Mouse (Mus musculus) macrophage (primary cell): Measurements from ENCODE around the gene Vmn2r10. TPM values are rescaled to one million over a fixed set of nuclear protein-coding genes. Genes with fewer than 3 reads are reported as not detected.
"Not testable (repeated sequence)": the region's sequence is repeated elsewhere in the genome, so short reads cannot be mapped to it uniquely, and the experiment has no call there.

Experiments used
- H3K27ac ChIP-seq: fragments of 350-480 bp; formaldehyde crosslinking; 2 replicates; pipeline ENCODE4 v1.9.0; 2021
- H3K36me3 ChIP-seq: fragments of 350-480 bp; formaldehyde crosslinking; 2 replicates; pipeline ENCODE4 v1.9.0; 2021; ENCODE audit errors: inconsistent target
- H3K4me3 ChIP-seq: fragments of 350-480 bp; formaldehyde crosslinking; 2 replicates; pipeline ENCODE4 v1.9.0; 2021; ENCODE audit errors: inconsistent target
- H3K79me2 ChIP-seq: fragments of 350-480 bp; formaldehyde crosslinking; 2 replicates; pipeline ENCODE4 v1.9.0; 2021; ENCODE audit errors: inconsistent target
- WGBS: methylation state at CpG from one replicate; pipeline ENCODE4 v1.1.7; 2026; ENCODE audit warnings: inconsistent platforms; ENCODE audit not compliant: missing documents; 5-methylcytosine and 5-hydroxymethylcytosine counted together
- polyA plus RNA-seq: library from polyadenylated mRNA; stranded (reverse); fragments of 250-400 nt; gene quantifications from 3 replicates; pipeline ENCODE4 v1.2.4, GENCODE M21; 2018; ENCODE audit warnings: inconsistent platforms
- total RNA-seq, 78 experiments: library from RNA; depleted of rRNA; stranded (reverse); fragments of 250-400 nt; gene quantifications; 1 replicate in 9 of 78; 2 replicates in 24 of 78; 3 replicates in 43 of 78; 4 replicates in 2 of 78; pipeline ENCODE4 v1.2.4; 2018; ENCODE audit warnings: inconsistent platforms in 56 of 78

Gene Vmn2r10
- total RNA-seq (2018; cell fraction: chromatin; rRNA removed): not detected
- total RNA-seq (2018; cell fraction: cytosol; rRNA removed): not detected
- not detected for total RNA-seq (2018; cell fraction: nucleus; rRNA removed)
- not detected in 3 replicates for polyA plus RNA-seq

- not testable (repeated sequence) for H3K79me2 ChIP-seq, H3K27ac ChIP-seq, H3K36me3 ChIP-seq, H3K4me3 ChIP-seq
Observed at GRCm38 (mm10) chr5:109006427-109006826, at the start of gene Vmn2r10. Gene Vmn2r10, minus strand, starts transcription at chr5:109006527.

GRCm38 (mm10) chr5:109055286-109055685 lies 49.0 kb upstream of the Vmn2r10 start:
- WGBS: 67% methylated on average over 1 of the region's 1 CpGs
- Histone ChIP-seq H3K79me2 (no peaks in the 10 kb centered on the region), H3K27ac (no peak overlapping the region), H3K36me3 (no peaks in the 10 kb centered on the region), H3K4me3 (no peak overlapping the region)

GRCm38 (mm10) chr5:109032591-109032990 lies 26.3 kb upstream of the Vmn2r10 start:
- Histone ChIP-seq H3K27ac (no peak overlapping the region), H3K4me3 (no peak overlapping the region), H3K36me3 (no peaks in the 10 kb centered on the region), H3K79me2 (no peaks in the 10 kb centered on the region)

GRCm38 (mm10) chr5:108988924-108989323 lies 17.4 kb downstream of the Vmn2r10 start:
- H3K79me2 ChIP-seq: no peaks in the 10 kb centered on the region
- H3K27ac ChIP-seq: no peak overlapping the region
- H3K36me3 ChIP-seq: no peaks in the 10 kb centered on the region
- 86% methylated on average over 3 of the region's 3 CpGs for WGBS
- H3K4me3 ChIP-seq: no peak overlapping the region

Other genes starting within 250 kb of the Vmn2r10 start
- not detected in 3 replicates for gene Rnf212, start 231.5 kb downstream of the Vmn2r10 start, polyA plus RNA-seq
- not detected in 3 replicates for gene Tmed11, start 211.2 kb downstream of the Vmn2r10 start, polyA plus RNA-seq
- not detected in 3 replicates for gene Vmn2r8, start 197.7 kb downstream of the Vmn2r10 start, polyA plus RNA-seq
- not detected in 3 replicates for gene Vmn2r9, start 153.9 kb downstream of the Vmn2r10 start, polyA plus RNA-seq
- gene Vmn2r11, start 53.0 kb upstream of the Vmn2r10 start, polyA plus RNA-seq: not detected in 3 replicates
- not detected in 3 replicates for gene Vmn2r12, start 91.4 kb upstream of the Vmn2r10 start, polyA plus RNA-seq
- gene Vmn2r13, start 185.7 kb upstream of the Vmn2r10 start, polyA plus RNA-seq: not detected in 3 replicates
- gene Vmn2r14, start 218.2 kb upstream of the Vmn2r10 start, polyA plus RNA-seq: not detected in 3 replicates